Mouse (Mus musculus) ES-CJ7 (cell line): Measurements from ENCODE around the gene Gm49378.

Experiments used
- DNase-seq: peaks from one replicate; pipeline ENCODE4 v3.0.0; 2011; ENCODE audit warnings: low read depth, low spot score

Gm49378 gene

GRCm38 (mm10) chr14:55590748-55591330 lies 46.9 kb downstream of the Gm49378 start, which contains the start of gene Psme2:
Gene Psme2, minus strand, starts transcription at chr14:55591113.
- DNase-seq: peak; percentile 97

- no peak for DNase-seq
These were observed 47.8 kb downstream of the Gm49378 start for GRCm38 (mm10) chr14:55589771-55590448.

- DNase-seq: no peak
These were observed 48.4 kb downstream of the Gm49378 start for GRCm38 (mm10) chr14:55589271-55589670.

GRCm38 (mm10) chr14:55586149-55586548 lies 51.5 kb downstream of the Gm49378 start:
- DNase-seq: no peak

- DNase-seq: no peak
These were observed 52.1 kb downstream of the Gm49378 start for GRCm38 (mm10) chr14:55585566-55585960.

- peak; percentile 86 for DNase-seq
These were observed 52.8 kb downstream of the Gm49378 start, which contains the start of gene Emc9 for GRCm38 (mm10) chr14:55584702-55585565. Gene Emc9, minus strand, starts transcription at chr14:55585302.

GRCm38 (mm10) chr14:55584303-55584701 lies 53.4 kb downstream of the Gm49378 start:
- DNase-seq: no peak

- peak; percentile 47 for DNase-seq
These were observed 55.6 kb downstream of the Gm49378 start for GRCm38 (mm10) chr14:55581981-55582681.

- DNase-seq: no peak
These were observed 57.0 kb downstream of the Gm49378 start for GRCm38 (mm10) chr14:55580731-55581130.

- peak; percentile 42 for DNase-seq
These were observed 57.9 kb downstream of the Gm49378 start for GRCm38 (mm10) chr14:55579511-55580496.
